Comparison of ENCODE assay signal across 18 mouse cellular contexts in the genomic region with DNA sequence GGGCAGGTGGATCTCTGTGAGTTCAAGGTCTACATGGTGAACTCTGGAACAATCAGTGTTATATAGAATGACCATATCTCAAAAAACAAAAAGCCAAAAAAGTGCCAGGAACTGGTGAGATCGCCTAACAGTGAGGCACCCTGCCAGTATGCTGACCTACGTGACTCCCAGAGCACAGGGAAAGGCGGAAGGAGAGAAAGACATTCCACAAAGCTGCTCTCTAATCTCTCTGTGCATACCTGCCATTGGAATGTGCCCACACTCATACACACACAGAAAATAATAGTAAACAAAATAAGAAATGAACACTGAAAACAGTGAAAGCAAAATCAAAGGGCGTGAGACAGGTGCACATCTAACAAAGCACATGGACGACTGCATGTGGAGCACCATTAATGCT. TPM values are rescaled to one million over a fixed set of nuclear protein-coding genes. Genes with fewer than 3 reads are reported as not detected.
"Had no signal": no experiment of that assay in that cellular context is flagged by ENCODE, and none has a peak within 500 bp of the region (broad histone marks: within the 10 kb centered on the region; RNA-seq: fewer than 3 reads in every experiment).

No protein-coding gene starts in this region.

- DNase-seq: lung, adult 2 months; lung, postnatal 14 days; lung, postnatal 36 days; right cerebral cortex, postnatal 14 days; thymus, adult 2 months; thymus, postnatal 25 days; thymus, postnatal 4 days had no signal

- H3K27ac ChIP-seq: lung, embryonic 15.5 days; macrophage; midbrain, embryonic 13.5 days; midbrain, embryonic 15.5 days; neural tube, embryonic 12.5 days; stomach, embryonic 15.5 days; stomach, postnatal 0 days had no signal

- ATAC-seq: lung, postnatal 0 days; midbrain, embryonic 13.5 days; midbrain, embryonic 15.5 days had no signal

- H3K4me3 ChIP-seq: lung, embryonic 15.5 days; megakaryocyte, embryonic 14.5 days; midbrain, embryonic 13.5 days; midbrain, embryonic 15.5 days; neural tube, embryonic 12.5 days; stomach, embryonic 15.5 days had no signal

- H3K27me3 ChIP-seq: lung, embryonic 15.5 days; megakaryocyte, embryonic 14.5 days; midbrain, embryonic 13.5 days; midbrain, embryonic 15.5 days; neural tube, embryonic 12.5 days; stomach, embryonic 15.5 days had no signal

- H3K4me2 ChIP-seq: lung, embryonic 15.5 days; midbrain, embryonic 11.5 days; midbrain, embryonic 13.5 days; midbrain, embryonic 15.5 days; neural tube, embryonic 12.5 days; stomach, embryonic 15.5 days had no signal

- H3K9me3 ChIP-seq: lung, embryonic 15.5 days; megakaryocyte, embryonic 14.5 days; midbrain, embryonic 13.5 days; midbrain, embryonic 15.5 days; neural tube, embryonic 12.5 days; stomach, embryonic 15.5 days had no signal

- H3K9ac ChIP-seq: lung, embryonic 15.5 days; midbrain, embryonic 13.5 days; midbrain, embryonic 15.5 days; neural tube, embryonic 12.5 days; stomach, embryonic 15.5 days had no signal

- H3K4me1 ChIP-seq: lung, embryonic 15.5 days; midbrain, embryonic 13.5 days; midbrain, embryonic 15.5 days; neural tube, embryonic 12.5 days; stomach, embryonic 15.5 days had no signal

RNA-seq across cellular contexts. Expression of a gene that starts 59.0 kb away (rescaled TPM):
- total RNA-seq: monocyte, adult 5-6 weeks had no signal
